Mouse (Mus musculus) hindbrain, postnatal 0 days (tissue): ENCODE measurements at regions not wholly inside any gene's neighbourhood (a gene's known extent, or its start where the extent isn't known, plus 50 kb on each side); places are given as distances from the start of the nearest gene placed in this dataset.
"Not testable (repeated sequence)": the region's sequence is repeated elsewhere in the genome, so short reads cannot be mapped to it uniquely, and the experiment has no call there.

Experiments
- ATAC-seq: fragments of 200-750 bp; cut with Nextera tagmentation; 2 replicates; pipeline ENCODE4 v1.8.0; 2017; ENCODE audit warnings: mild to moderate bottlenecking, moderate TSS enrichment, moderate library complexity
- DNase-seq: peaks from one replicate; pipeline ENCODE4 v3.0.0-alpha.2; 2015; ENCODE audit warnings: low spot score
- H3K27ac ChIP-seq: fragments of 300-500 bp; sonication (generic); 2 replicates; pipeline ENCODE4 v1.5.1; 2014; ENCODE audit warnings: mild to moderate bottlenecking
- H3K27me3 ChIP-seq: fragments of 300-500 bp; sonication (generic); 2 replicates; pipeline ENCODE4 v1.6.1; 2014; ENCODE audit warnings: low read length, mixed read lengths; ENCODE audit not compliant: insufficient read depth
- H3K36me3 ChIP-seq: fragments of 300-500 bp; sonication (generic); 2 replicates; pipeline ENCODE4 v1.6.1; 2014; ENCODE audit warnings: low read length, mixed read lengths; ENCODE audit not compliant: insufficient read depth
- H3K4me1 ChIP-seq: fragments of 300-500 bp; sonication (generic); 2 replicates; pipeline ENCODE4 v1.6.1; 2014; ENCODE audit warnings: antibody characterized with exemption, low read length, mixed read lengths; ENCODE audit not compliant: insufficient read depth
- H3K4me2 ChIP-seq: fragments of 300-500 bp; sonication (generic); 2 replicates; pipeline ENCODE4 v1.6.1; 2014; ENCODE audit warnings: low read depth, mild to moderate bottlenecking, low read length, moderate library complexity, mixed read lengths
- H3K4me3 ChIP-seq: fragments of 300-500 bp; sonication (generic); 2 replicates; pipeline ENCODE4 v1.5.1; 2014; ENCODE audit warnings: low read length
- H3K9ac ChIP-seq: fragments of 300-500 bp; sonication (generic); replicated peaks from 2 replicates; pipeline ENCODE4 v1.6.1; 2014; ENCODE audit warnings: mild to moderate bottlenecking, low read length, moderate library complexity, mixed read lengths
- H3K9me3 ChIP-seq: fragments of 300-500 bp; sonication (generic); 2 replicates; pipeline ENCODE4 v1.6.1; 2016; ENCODE audit warnings: low read length, mixed read lengths
- CTCF ChIP-seq: IDR thresholded peaks from 2 replicates; pipeline ENCODE4 v1.5.1; 2016; ENCODE audit warnings: antibody characterized with exemption, control low read depth, low read depth
- WGBS: fragments of 180-500 bp; shearing (Covaris S2); extraction: QIAGEN DNeasy Blood & Tissue Kit; methylation state at CpG from one replicate; pipeline ENCODE4 v1.1.7; 2014; 5-methylcytosine and 5-hydroxymethylcytosine counted together

DNA sequence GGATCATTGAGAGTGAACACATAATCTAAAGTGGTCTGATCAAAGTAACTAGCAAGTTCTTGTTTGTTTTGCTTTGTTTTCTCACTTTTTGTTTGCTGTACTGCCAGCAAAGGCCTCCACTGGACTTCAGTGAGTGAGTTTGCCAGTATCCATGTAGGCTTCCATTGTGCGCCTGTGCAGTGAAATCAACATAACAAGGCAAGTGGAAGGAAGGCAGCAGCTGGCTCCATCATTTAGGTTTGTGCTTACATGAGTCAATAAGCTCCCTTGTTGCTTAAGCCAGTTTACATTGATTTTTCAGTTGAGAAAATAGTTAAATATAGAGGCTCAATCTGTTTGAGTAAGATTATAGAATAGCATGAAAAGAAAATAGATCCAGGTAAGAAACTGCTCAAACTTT lies 1255.7 kb upstream of the Nudt12 start:
- ATAC-seq: no peak
- no peak for TF ChIP-seq CTCF
- DNase-seq: no peak

DNA sequence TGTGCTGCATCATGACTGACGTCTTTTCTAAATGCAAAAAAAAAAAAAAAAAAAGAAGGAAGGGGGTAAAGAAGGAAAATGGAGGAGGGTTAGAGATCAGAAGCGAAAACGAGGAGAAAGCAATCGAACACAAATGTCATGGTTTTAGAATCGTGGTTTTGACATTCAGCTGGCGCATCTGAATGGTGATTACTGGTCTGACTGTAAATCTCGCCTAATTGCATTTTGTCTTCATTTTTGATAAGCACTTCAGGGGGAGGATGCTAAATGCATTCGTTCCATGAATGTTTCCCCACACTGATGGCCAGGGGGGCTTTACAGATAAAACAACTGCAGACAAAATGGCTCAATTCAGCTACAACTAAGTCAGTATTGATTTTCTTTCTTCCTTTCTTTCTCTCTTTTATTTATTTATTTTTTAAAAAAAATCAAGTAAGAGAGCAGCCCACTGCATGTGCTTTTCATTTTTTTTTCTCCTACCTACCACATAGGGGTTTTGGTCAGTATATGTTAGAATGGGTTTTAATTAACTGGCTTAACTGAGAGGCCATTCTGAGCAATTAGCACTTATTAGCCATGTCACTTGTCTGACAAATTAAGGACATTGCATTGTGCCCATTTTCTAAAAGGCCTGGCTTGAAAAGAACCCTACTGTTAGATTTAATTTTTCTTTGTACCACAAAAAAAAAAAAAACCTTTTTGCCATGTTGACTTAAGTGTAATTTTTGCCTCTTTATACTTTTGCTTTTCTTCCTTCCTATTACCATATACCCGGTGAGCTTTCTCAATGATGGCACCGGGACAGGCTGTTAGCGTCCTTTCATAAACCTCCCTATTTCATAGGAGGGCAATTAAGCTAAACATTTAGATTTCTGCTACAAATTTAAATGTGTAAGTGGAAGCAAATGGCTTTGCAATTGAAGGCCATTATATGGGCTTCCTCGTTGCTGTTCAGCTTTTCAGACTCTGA lies 1254.4 kb upstream of the Nudt12 start:
- no peak overlapping the region for H3K4me2 ChIP-seq
- TF ChIP-seq CTCF: no peak
- H3K9me3 ChIP-seq: no peaks in the 10 kb centered on the region
- no peaks in the 10 kb centered on the region for H3K36me3 ChIP-seq
- H3K4me3 ChIP-seq: no peak overlapping the region
- WGBS: 61% methylated on average over 12 of the region's 12 CpGs
- H3K9ac ChIP-seq: no peak overlapping the region
- no peaks in the 10 kb centered on the region for H3K4me1 ChIP-seq
- no peak overlapping the region for H3K27ac ChIP-seq
- no peak for DNase-seq
- no peak for ATAC-seq
- H3K27me3 ChIP-seq: no peaks in the 10 kb centered on the region

More for the DNA sequence above, 1255.7 kb upstream of the Nudt12 start:
- Histone ChIP-seq H3K27me3 (no peaks in the 10 kb centered on the region), H3K27ac (no peak overlapping the region), H3K4me1 (no peaks in the 10 kb centered on the region), H3K9ac (no peak overlapping the region), H3K4me2 (no peak overlapping the region), H3K36me3 (no peaks in the 10 kb centered on the region), H3K4me3 (no peak overlapping the region), H3K9me3 (no peaks in the 10 kb centered on the region)
- 73% methylated on average over 1 of the region's 1 CpGs for WGBS

DNA sequence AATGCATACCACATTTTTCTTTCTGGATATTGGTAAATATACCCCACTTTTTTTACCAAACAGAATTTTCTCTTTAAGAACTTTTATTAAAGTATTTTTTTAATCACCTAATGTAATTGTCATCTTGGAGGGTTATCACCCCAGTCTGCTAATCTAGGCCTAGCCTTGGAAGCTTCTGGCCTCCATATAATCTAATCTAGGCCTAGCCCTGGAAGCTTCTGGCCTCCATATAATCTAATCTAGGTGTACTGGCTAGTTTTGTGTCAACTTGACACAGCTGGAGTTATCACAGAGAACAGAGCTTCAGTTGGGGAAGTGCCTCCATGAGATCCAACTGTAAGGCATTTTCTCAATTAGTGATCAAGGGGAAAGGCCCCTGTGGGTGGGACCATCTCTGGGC lies 1242.2 kb upstream of the Nudt12 start:
- not testable (repeated sequence) for H3K4me2 ChIP-seq, H3K4me3 ChIP-seq, H3K4me1 ChIP-seq, H3K9ac ChIP-seq, ATAC-seq, H3K9me3 ChIP-seq, H3K27me3 ChIP-seq, DNase-seq, H3K36me3 ChIP-seq, H3K27ac ChIP-seq

DNA sequence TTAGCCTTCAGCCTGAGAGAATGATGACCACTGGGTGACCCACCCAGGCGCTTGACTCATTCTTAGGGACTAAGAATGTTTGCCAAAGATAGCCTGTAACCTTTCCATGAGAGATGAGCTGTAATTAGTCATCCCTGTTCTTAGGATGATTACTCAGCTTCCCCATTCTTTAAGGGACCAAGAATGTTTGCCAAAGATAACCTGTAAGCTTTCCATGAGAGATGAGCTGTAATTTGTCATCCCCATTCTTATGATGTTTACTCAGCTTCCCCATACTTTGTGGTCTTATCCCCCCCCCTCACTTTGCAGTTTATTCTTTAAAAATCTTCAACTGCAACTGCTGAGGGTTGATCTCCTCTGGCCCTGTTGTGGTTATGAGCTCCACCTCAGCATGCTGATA lies 1236.8 kb upstream of the Nudt12 start:
- 69% methylated on average over 1 of the region's 1 CpGs for WGBS
- no peak for DNase-seq

DNA sequence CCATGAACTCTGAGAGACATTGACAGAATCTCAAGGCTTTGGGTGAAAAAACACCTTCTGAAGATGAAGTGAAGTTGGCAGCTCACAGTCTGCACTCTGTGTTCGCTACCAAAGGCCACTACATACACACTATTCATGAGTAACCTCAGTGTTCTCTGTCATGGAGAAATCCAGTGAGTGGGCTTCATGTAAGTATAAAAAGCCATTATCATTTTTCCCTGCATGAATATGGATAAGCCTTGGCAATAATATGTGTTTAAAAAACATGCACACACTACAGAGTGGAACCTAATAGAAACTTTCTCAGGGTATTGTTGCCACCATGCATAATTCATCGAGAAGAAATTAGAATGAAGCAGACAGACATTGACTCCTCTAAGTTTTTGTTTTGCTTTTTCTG lies 1221.3 kb upstream of the Nudt12 start:
- no peak overlapping the region for H3K27ac ChIP-seq
- no peaks in the 10 kb centered on the region for H3K4me1 ChIP-seq
- no peaks in the 10 kb centered on the region for H3K27me3 ChIP-seq
- no peak overlapping the region for H3K4me3 ChIP-seq
- no peak for DNase-seq
- no peaks in the 10 kb centered on the region for H3K9me3 ChIP-seq
- no peak for TF ChIP-seq CTCF
- WGBS: 34% methylated on average over 2 of the region's 2 CpGs
- no peak overlapping the region for H3K9ac ChIP-seq
- no peak for ATAC-seq
- no peak overlapping the region for H3K4me2 ChIP-seq
- no peaks in the 10 kb centered on the region for H3K36me3 ChIP-seq

More for the DNA sequence above, 1236.8 kb upstream of the Nudt12 start:
- Histone ChIP-seq H3K4me3 (no peak overlapping the region), H3K36me3 (no peaks in the 10 kb centered on the region), H3K4me1 (no peaks in the 10 kb centered on the region), H3K27me3 (no peaks in the 10 kb centered on the region), H3K9ac (no peak overlapping the region), H3K27ac (no peak overlapping the region), H3K9me3 (no peaks in the 10 kb centered on the region), H3K4me2 (no peak overlapping the region)
- ATAC-seq: no peak
- TF ChIP-seq CTCF: no peak

DNA sequence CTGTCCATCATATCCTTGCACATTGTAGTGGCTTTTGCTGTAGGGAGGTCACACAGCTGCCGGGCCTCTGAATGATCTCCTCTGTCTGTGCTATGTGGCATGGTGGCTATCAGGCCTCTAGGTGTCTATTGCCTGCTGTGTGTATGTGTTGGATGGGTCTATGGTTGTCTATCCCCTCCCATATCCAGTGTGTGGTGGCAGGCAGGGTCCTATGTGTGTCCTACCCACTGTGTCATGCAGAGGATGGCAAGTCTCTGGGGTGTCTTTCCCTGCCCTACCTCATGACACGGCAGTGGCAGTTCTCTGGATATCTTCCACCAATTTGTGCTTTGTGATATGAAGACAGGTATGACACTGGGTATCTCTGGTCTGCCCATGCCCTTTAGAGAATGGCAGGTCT lies 1183.8 kb upstream of the Nudt12 start:
- H3K27ac ChIP-seq: no peak overlapping the region
- no peak overlapping the region for H3K4me3 ChIP-seq
- H3K27me3 ChIP-seq: no peaks in the 10 kb centered on the region
- WGBS: 95% methylated on average over 2 of the region's 2 CpGs
- no peak for DNase-seq
- no peak for TF ChIP-seq CTCF
- no peak overlapping the region for H3K4me2 ChIP-seq
- no peak overlapping the region for H3K9ac ChIP-seq
- ATAC-seq: no peak
- no peaks in the 10 kb centered on the region for H3K36me3 ChIP-seq
- H3K4me1 ChIP-seq: no peaks in the 10 kb centered on the region
- no peaks in the 10 kb centered on the region for H3K9me3 ChIP-seq

DNA sequence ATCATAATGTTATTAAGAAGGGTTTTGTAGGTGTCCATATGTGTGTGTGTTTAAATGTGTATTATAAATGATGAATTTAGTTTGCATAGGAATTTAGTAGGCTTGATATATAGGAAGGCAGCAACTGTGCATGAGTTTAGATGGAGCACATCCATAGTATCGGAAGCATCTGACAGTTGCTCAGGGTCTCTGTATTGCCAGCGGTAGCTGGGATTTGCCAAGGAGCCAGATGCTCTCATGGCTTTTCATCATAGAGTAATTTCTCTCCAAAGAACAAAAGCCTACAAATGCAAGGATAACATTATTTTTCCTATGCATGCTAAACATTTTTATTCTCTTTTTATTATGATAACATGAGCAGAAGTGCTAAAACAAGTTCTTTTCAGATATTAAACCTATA lies 1168.1 kb upstream of the Nudt12 start:
- 69% methylated on average over 2 of the region's 2 CpGs for WGBS
- Histone ChIP-seq H3K9ac (no peak overlapping the region), H3K9me3 (no peaks in the 10 kb centered on the region), H3K36me3 (no peaks in the 10 kb centered on the region), H3K27me3 (no peaks in the 10 kb centered on the region), H3K4me1 (no peaks in the 10 kb centered on the region), H3K27ac (no peak overlapping the region), H3K4me3 (no peak overlapping the region), H3K4me2 (no peak overlapping the region)
- TF ChIP-seq CTCF: no peak
- DNase-seq (peak; percentile 46), ATAC-seq (0 out of 2 replicates have a peak, but pooled peaks have one; percentile 24)
